Mouse (Mus musculus) stomach, postnatal 0 days (tissue): ENCODE results near the gene Gnl3.

Experiments used
- CTCF ChIP-seq: IDR thresholded peaks from 2 replicates; pipeline ENCODE4 v1.5.1; 2016; ENCODE audit warnings: antibody characterized with exemption, low read depth, mild to moderate bottlenecking, moderate library complexity
- EP300 ChIP-seq: optimal IDR thresholded peaks from 2 replicates; pipeline ENCODE3; 2016; ENCODE audit warnings: antibody characterized with exemption

GRCm38 (mm10) chr14:31001307-31002205 lies 17.4 kb downstream of the Gnl3 start, which contains the start of the genes Glt8d1 and Spcs1:
- no peak for TF ChIP-seq EP300
- no peak for TF ChIP-seq CTCF
